In the genomic region with DNA sequence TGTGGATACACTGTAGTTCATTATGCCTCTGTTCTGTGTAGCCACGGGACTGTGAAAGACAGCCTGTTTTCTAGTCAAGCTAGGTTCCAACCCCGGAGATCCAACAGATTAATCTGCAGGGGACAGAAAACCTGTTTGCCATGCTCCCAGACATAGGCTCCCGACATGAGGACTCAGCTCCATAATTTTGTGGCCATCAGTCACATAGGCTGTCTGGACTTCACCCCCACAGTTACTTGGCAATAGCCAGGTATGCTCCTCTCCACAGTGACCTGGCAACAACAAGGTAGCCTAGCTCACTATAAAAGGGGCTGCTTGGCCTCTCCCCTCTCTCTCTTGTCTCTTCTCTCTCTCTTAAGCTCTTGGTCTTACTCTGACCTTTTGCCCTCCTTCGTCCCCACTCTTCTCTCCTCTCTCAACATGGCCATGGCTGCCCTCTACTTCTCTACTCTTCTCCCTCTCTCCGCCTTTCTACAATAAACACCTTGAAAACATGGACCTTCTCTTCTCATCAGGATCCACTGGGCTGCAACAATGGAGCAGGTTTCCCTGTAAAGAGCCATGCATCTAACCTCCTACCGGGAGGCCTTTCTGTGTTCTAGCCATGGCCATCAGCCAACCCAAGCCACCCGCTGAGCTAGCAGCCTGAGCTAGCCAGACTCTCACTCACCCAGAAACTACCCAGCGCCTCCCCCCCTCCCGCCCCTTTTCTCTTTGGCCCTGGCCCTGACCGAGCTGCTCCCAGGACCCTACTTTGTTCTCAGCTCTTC, we compare ENCODE assay signal across 21 mouse cellular contexts. TPM values are rescaled to one million over a fixed set of nuclear protein-coding genes. Genes with fewer than 3 reads are reported as not detected.
DNase-seq lines count a peak whose midpoint lies in the region; ATAC-seq and TF ChIP-seq lines count a peak whose summit lies in the region.
"Had no signal": no experiment of that assay in that cellular context is flagged by ENCODE, and none has a peak within 500 bp of the region (broad histone marks: within the 10 kb centered on the region; RNA-seq: fewer than 3 reads in every experiment).

No protein-coding gene starts in this region.

- peak; percentile 53 for DNase-seq in cerebellum, adult 11 months
- DNase-seq in cerebellum, adult 2 months, result peak; percentile 62 to 76
- peak; percentile 63 to 73 for DNase-seq in cerebellum, postnatal 10 days
- no peak for DNase-seq in liver, embryonic 11.5 days (ENCODE audit: low spot score)
- no peak for DNase-seq in urinary bladder, adult 2 months (ENCODE audit: low spot score)
- DNase-seq in layer of hippocampus, postnatal 25 days (ENCODE audit: extremely low spot score in 1 of 2, low spot score in 1 of 2), result no peak
- DNase-seq: adrenal gland, adult 8-10 months; forebrain, postnatal 0 days; gastrocnemius, postnatal 14 days; heart, adult 2 months; heart, postnatal 14 days; kidney, adult 18-20 months had no signal

- H3K4me1 ChIP-seq in cerebellum, adult 2 months (ENCODE audit: control insufficient read depth, insufficient read depth, low read length), result peaks cover 3% of the 10 kb centered on the region; the same call in 1 of the 2 replicates
- H3K4me1 ChIP-seq in cortical plate, adult 2 months (ENCODE audit: control insufficient read depth, insufficient read depth, low read length), result no peaks in the 10 kb centered on the region
- H3K4me1 ChIP-seq in liver, embryonic 11.5 days (replicated peaks; ENCODE audit: control insufficient read depth, insufficient read depth, low read length), result no peaks in the 10 kb centered on the region
- H3K4me1 ChIP-seq: embryonic facial prominence, embryonic 10.5 days; forebrain, embryonic 13.5 days; heart, embryonic 15.5 days; hindbrain, embryonic 13.5 days; intestine, embryonic 15.5 days had no signal

- no peak overlapping the region for H3K4me2 ChIP-seq in liver, embryonic 11.5 days
- H3K4me2 ChIP-seq: forebrain, embryonic 13.5 days; heart, embryonic 11.5 days; heart, embryonic 15.5 days; hindbrain, embryonic 13.5 days; intestine, embryonic 15.5 days had no signal

- ATAC-seq in liver, embryonic 11.5 days (replicated peaks; ENCODE audit: low FRiP score), result no peak
- ATAC-seq: forebrain, embryonic 13.5 days; forebrain, postnatal 0 days; intestine, embryonic 15.5 days had no signal

- no peak for TF ChIP-seq POLR2A in cerebellum, adult 2 months (IDR thresholded peaks at IDR 0.05; ENCODE audit: borderline replicate concordance, insufficient read depth, low read length)
- TF ChIP-seq POLR2A in cortical plate, adult 2 months (IDR thresholded peaks at IDR 0.05; ENCODE audit: extremely low read depth, insufficient read depth, low read length), result no peak

- H3K36me3 ChIP-seq in liver, embryonic 11.5 days (ENCODE audit: control insufficient read depth, insufficient read depth, low read length), result no peaks in the 10 kb centered on the region
- H3K36me3 ChIP-seq: embryonic facial prominence, embryonic 10.5 days; heart, embryonic 15.5 days; hindbrain, embryonic 13.5 days; intestine, embryonic 15.5 days had no signal

- H3K4me3 ChIP-seq in cerebellum, adult 2 months (replicated peaks; ENCODE audit: insufficient read depth, low read depth, low read length), result no peak overlapping the region
- no peak overlapping the region for H3K4me3 ChIP-seq in cortical plate, adult 2 months (ENCODE audit: insufficient read depth, low read length)
- H3K4me3 ChIP-seq in liver, embryonic 11.5 days (ENCODE audit: low read depth, low read length), result no peak overlapping the region
- H3K4me3 ChIP-seq: embryonic facial prominence, embryonic 10.5 days; forebrain, embryonic 13.5 days; heart, adult 2 months; heart, embryonic 15.5 days; hindbrain, embryonic 13.5 days; intestine, embryonic 15.5 days had no signal

- WGBS in cerebellum, adult 2 months, result 28% methylated on average over 10 of the region's 10 CpGs
- WGBS in liver, embryonic 11.5 days, result 77% methylated on average over 10 of the region's 10 CpGs

- H3K27me3 ChIP-seq in cerebellum, adult 2 months (ENCODE audit: control insufficient read depth, insufficient read depth, low read length), result no peaks in the 10 kb centered on the region
- no peaks in the 10 kb centered on the region for H3K27me3 ChIP-seq in liver, embryonic 11.5 days (replicated peaks; ENCODE audit: control insufficient read depth, insufficient read depth, low read length)
- H3K27me3 ChIP-seq: forebrain, embryonic 13.5 days; heart, embryonic 15.5 days; hindbrain, embryonic 13.5 days; intestine, embryonic 15.5 days had no signal

- TF ChIP-seq CTCF in cerebellum, adult 2 months (IDR thresholded peaks at IDR 0.05; ENCODE audit: borderline replicate concordance, insufficient read depth, low read depth, low read length), result no peak
- no peak for TF ChIP-seq CTCF in cortical plate, adult 2 months (IDR thresholded peaks at IDR 0.05; ENCODE audit: extremely low read depth, insufficient read depth, low read length)

- H3K9ac ChIP-seq in liver, embryonic 11.5 days (ENCODE audit: low read depth, low read length), result no peak overlapping the region
- H3K9ac ChIP-seq: forebrain, embryonic 13.5 days; forebrain, postnatal 0 days; heart, embryonic 15.5 days; hindbrain, embryonic 13.5 days; intestine, embryonic 15.5 days had no signal

- peak overlapping the region; percentile 67 for H3K27ac ChIP-seq in cerebellum, adult 2 months (ENCODE audit: insufficient read depth, low read length)
- peak overlapping the region; percentile 46; the same call in 1 of the 2 replicates for H3K27ac ChIP-seq in cortical plate, adult 2 months (ENCODE audit: insufficient read depth, low read length)
- H3K27ac ChIP-seq in liver, embryonic 11.5 days (ENCODE audit: low read depth, low read length), result no peak overlapping the region
- H3K27ac ChIP-seq: embryonic facial prominence, embryonic 10.5 days; forebrain, embryonic 13.5 days; heart, adult 2 months; heart, embryonic 15.5 days; hindbrain, embryonic 13.5 days; intestine, embryonic 15.5 days had no signal

- H3K9me3 ChIP-seq in liver, embryonic 11.5 days (ENCODE audit: control insufficient read depth, low read length), result no peaks in the 10 kb centered on the region
- H3K9me3 ChIP-seq: embryonic facial prominence, embryonic 10.5 days; heart, embryonic 15.5 days; hindbrain, embryonic 13.5 days; intestine, embryonic 15.5 days had no signal

RNA-seq across cellular contexts. Expression of a gene that starts 49.9 kb away (rescaled TPM):
- polyA plus RNA-seq in cerebellum, adult 2 months (2012; rRNA removed), result 1.2 and 1.4 TPM in 2 replicates
- polyA plus RNA-seq in cortical plate, adult 2 months (2012; rRNA removed), result 1.5 and 1.7 TPM in 2 replicates
- not detected in 2 replicates for polyA plus RNA-seq in liver, embryonic 11.5 days (2014; fragmentation: Nextera tagmentation; extraction: Ambion mirVana)
- 2.8 TPM in 2 replicates for polyA plus RNA-seq in urinary bladder, adult 2 months (2012; rRNA removed)
- total RNA-seq in layer of hippocampus, postnatal 25 days (2021), result 1 to 10 TPM; 1.0 to 1.2 TPM
- total RNA-seq: ES-E14; hematopoietic stem cell, adult 5-6 weeks had no signal

Comparison
In these comparisons a context has a peak if more than half of its experiments do, and no peak if none do; other contexts are left out.
1. DNase-seq: peak in cerebellum, adult 11 months (single experiment), cerebellum, adult 2 months (2 of 2) and cerebellum, postnatal 10 days (2 of 2); none in liver, embryonic 11.5 days (single experiment), urinary bladder, adult 2 months (single experiment) and layer of hippocampus, postnatal 25 days (0 of 2).